Mouse (Mus musculus) ES-E14 (cell line): Measurements from ENCODE around the gene Nfic.

ENCODE experiments used
- HCFC1 ChIP-seq: IDR thresholded peaks from 2 replicates; pipeline ENCODE4 v1.6.1; 2012; ENCODE audit warnings: low read length, inconsistent platforms, borderline replicate concordance; ENCODE audit not compliant: insufficient read depth
- MAFK ChIP-seq: IDR thresholded peaks from 2 replicates; pipeline ENCODE4 v1.6.1; 2014; ENCODE audit warnings: mild to moderate bottlenecking, low read depth, low read length, inconsistent platforms; ENCODE audit not compliant: insufficient read depth

- no peak for TF ChIP-seq HCFC1
- TF ChIP-seq MAFK, result no peak
These were observed 21.7 kb downstream of the Nfic start for GRCm38 (mm10) chr10:81433541-81434289.
